Mouse (Mus musculus) neutrophil, adult 5-6 weeks (primary cell): ENCODE data around the gene Zc3h15. TPM values are rescaled to one million over a fixed set of nuclear protein-coding genes. Genes with fewer than 3 reads are reported as not detected.
"Not testable (repeated sequence)": the region's sequence is repeated elsewhere in the genome, so short reads cannot be mapped to it uniquely, and the experiment has no call there.

ENCODE experiments used
- ATAC-seq: fragments of 151-379, 151-347 bp; 2 replicates; pipeline ENCODE4 v1.8.0; 2017; ENCODE audit warnings: mild to moderate bottlenecking, moderate TSS enrichment; ENCODE audit not compliant: insufficient number of reproducible peaks, poor library complexity, low FRiP score, severe bottlenecking; ENCODE audit errors: extremely low read depth
- total RNA-seq: library from RNA; stranded (forward); fragments of 200-1000 nt; gene quantifications from 2 replicates; pipeline ENCODE4 v1.2.3, GENCODE M21; 2017

Zc3h15 gene
- total RNA-seq, 1 experiment from 2014 or later, result 152 TPM

DNA sequence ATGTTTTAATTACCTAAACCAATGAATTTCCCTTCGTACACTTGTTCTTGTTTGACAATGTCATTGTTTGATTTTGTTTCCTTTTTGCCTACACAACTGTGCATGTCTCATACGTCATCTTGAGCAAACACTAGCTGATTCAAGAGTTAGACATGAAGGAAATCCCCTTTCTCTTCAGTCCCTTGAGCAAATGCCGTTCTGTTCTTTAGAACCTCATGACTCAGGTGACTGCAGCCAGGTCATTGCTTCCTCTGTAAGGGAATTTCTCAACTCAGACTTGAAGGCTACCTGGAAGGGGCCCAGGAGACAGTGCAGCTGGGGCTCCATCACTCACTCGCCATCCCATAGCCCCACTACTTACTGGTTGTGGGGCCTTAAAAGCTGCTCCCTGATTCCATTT is 56.4 kb downstream of the Zc3h15 start:
- no peak for ATAC-seq

DNA sequence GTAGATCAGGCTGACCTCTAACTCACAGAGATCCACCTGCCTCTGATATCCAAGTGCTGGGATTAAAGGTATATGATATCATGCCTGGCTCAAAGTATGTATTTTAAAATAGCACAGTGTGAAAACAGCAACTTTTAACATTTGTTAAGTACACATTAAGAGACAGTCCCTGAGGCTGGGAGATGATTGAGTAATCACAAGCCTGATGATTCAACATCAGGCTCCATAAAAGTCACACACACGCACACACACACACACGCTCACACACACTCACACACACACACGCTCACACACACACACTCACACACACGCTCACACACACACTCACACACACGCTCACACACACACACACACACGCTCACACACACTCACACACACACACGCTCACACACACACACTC is 58.2 kb downstream of the Zc3h15 start:
- no peak for ATAC-seq

DNA sequence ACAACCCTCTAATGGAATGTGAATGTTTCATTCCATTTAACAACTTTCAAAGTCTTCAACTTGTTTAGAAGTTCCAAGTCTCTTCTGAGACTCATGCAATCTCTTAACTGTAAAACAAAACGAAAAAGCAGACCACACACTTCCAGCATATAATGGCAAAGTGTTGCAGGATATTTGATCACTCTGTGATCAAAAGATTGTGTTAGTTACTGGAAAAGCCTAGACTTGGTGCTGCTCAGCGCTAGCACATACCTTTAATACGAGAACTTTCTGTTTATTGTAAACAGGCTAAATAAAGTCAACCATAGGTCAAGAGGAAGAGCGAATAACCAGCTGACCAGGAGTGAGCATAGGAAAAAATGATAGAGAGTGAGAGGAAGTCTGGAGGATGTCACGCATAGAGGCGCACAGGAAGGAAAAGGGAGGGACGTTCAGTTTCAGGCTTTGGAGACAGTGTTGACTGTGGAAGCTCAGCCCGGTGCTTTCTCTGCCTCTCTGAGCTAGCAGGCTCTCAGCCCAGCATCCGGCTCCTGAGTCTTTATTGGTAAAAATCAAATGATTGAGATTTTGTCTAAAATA is 61.4 kb downstream of the Zc3h15 start:
- no peak for ATAC-seq

DNA sequence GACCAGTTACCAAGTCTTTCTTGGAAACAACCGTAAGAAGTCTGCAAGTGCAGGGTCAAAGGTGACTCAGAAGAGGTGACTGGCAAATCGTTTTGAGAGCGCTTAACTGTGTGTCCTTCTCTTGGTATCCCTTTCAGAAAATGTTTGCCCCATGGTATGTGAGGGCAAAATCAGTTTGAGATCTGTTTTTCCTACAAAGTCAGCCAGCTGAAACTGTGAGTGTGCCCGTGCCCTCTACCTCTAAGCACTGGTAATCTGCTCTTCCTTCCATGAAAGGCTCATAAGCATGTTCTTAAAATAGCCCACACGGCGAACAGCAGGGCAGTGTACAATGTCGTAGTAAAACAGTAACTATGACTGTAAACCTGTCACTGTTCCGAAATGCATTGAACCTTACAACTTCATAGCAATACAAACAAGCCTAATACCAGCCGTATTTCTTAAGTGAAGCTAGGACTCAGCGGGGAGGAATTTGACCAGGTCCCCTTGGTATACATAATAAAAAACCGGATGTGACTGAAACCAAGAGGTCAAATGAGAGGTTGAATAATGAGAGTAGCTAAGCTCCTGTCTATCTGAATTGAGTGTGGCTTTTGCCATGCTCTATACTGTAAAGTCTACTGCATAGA is 65.8 kb downstream of the Zc3h15 start:
- ATAC-seq, result no peak

DNA sequence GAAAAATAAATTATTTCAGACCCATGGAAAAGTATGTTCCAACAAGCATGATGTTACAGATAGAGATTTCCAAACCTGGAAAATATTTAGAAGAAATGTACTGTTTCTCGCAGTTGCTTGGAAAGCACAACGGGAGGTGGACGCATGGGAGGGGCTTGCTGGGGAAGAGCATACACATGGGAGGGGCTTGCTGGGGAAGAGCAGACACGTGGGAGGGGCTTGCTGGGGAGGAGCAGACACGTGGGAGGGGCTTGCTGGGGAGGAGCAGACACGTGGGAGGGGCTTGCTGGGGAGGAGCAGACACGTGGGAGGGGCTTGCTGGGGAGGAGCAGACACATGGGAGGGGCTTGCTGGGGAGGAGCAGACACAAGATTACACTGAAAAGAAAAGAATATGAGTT is 69.0 kb downstream of the Zc3h15 start:
- not testable (repeated sequence) for ATAC-seq

DNA sequence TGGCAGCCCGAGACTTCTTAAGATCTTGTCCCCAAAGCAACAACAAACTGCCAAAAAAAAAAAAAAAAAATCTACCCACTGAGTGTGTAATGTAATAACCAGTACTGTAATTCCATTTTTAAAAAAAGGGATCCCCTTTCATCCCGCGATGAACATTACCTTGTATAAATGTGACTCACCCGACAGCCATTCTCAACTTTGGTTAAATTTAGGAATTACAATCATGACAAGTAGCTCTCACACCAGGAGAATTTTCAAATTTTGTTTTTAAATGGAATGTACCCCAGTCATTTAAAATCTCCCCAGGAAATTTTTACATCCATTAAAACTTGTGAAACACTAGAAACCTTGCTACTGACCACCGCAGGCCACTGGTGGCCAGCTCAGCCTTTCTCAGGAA is 69.7 kb downstream of the Zc3h15 start:
- no peak for ATAC-seq

Other genes starting within 250 kb of the Zc3h15 start
- 37.6 and 45.8 TPM in 2 replicates for gene Itgav, start 80.0 kb downstream of the Zc3h15 start, total RNA-seq
- gene Fam171b, start 168.2 kb downstream of the Zc3h15 start, total RNA-seq, result not detected in 2 replicates